1 mouse cellular context compared by ENCODE assay signal in the genomic region with DNA sequence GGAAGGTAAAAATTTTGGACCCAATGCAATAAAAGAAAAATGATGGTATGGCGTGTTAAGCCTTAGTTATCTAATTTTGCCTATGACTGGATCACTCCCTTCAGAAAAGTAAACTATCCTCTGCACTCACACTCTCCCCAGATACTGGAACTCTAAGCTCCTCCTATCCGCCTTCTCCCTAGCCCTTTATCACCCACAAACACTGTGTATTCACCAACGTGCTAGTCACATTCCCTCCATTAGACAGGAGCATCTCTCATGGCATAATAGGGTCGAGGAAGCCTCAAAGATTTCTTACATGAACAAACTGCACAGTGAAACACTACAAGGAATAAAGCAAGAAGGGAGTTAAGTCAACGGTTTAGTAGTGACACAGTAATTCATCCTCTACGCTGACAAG.
A peak's percentile ranks its signal among the peaks of the same experiment; 100 is the strongest.
TF ChIP-seq lines count a peak whose summit lies in the region.

No protein-coding gene starts in this region.

TF ChIP-seq in MEL, 35 proteins besides CTCF, POLR2A, EP300 and RAD21 (continued from another document):
- TF ChIP-seq ZNF384 (IDR thresholded peaks at IDR 0.05; ENCODE audit: low read depth, low read length) = no peak
- no peak for TF ChIP-seq SIN3A (IDR thresholded peaks at IDR 0.05; ENCODE audit: low read length)
- TF ChIP-seq POLR2AphosphoS5 (IDR thresholded peaks at IDR 0.05; ENCODE audit: borderline replicate concordance, low read depth, low read length) = no peak
- TF ChIP-seq MAX (IDR thresholded peaks at IDR 0.05; ENCODE audit: low read length) = peak; percentile 69
- no peak for TF ChIP-seq ETS1 (IDR thresholded peaks at IDR 0.05; ENCODE audit: low read depth, low read length)
- no peak for TF ChIP-seq GATA1 (IDR thresholded peaks at IDR 0.05; ENCODE audit: low read depth, low read length)
- peak; percentile 70; the same call in 1 of the 2 replicates for TF ChIP-seq MXI1 (IDR thresholded peaks at IDR 0.05; ENCODE audit: low read depth, low read length)
